Mouse (Mus musculus) thymus, adult 2 months (tissue): ENCODE measurements around the gene Antxr1.

Source experiments
- CTCF ChIP-seq: fragments of 200-500 bp; IDR thresholded peaks from 2 replicates; pipeline ENCODE4 v1.5.1; 2012; ENCODE audit warnings: mild to moderate bottlenecking, control low read depth, low read length, moderate library complexity, borderline replicate concordance; ENCODE audit not compliant: control insufficient read depth, poor library complexity, insufficient read depth; ENCODE audit errors: extremely low read depth
- POLR2A ChIP-seq: fragments of 200-500 bp; IDR thresholded peaks from 2 replicates; pipeline ENCODE4 v1.6.1; 2012; ENCODE audit warnings: mild to moderate bottlenecking, low read length, control low read depth, moderate library complexity; ENCODE audit not compliant: control insufficient read depth, poor library complexity, insufficient read depth; ENCODE audit errors: extremely low read depth

GRCm38 (mm10) chr6:87276941-87277340, 58.7 kb downstream of the Antxr1 start:
- TF ChIP-seq CTCF (no peak), POLR2A (no peak)
